Mouse (Mus musculus) lung, postnatal 0 days (tissue): ENCODE data around the gene Sumo1. TPM values are rescaled to one million over a fixed set of nuclear protein-coding genes. Genes with fewer than 3 reads are reported as not detected.

Source experiments
- ATAC-seq: fragments of 200-750 bp; cut with Nextera tagmentation; 2 replicates; pipeline ENCODE4 v1.8.0; 2017; ENCODE audit warnings: moderate library complexity
- DNase-seq: peaks from one replicate; pipeline ENCODE4 v3.0.0-alpha.2; 2016; ENCODE audit warnings: low spot score
- H3K27ac ChIP-seq: fragments of 300-500 bp; sonication (generic); 2 replicates; pipeline ENCODE4 v1.5.1; 2014; ENCODE audit warnings: antibody characterized with exemption, mild to moderate bottlenecking, low read length, mixed read lengths
- H3K27me3 ChIP-seq: fragments of 300-500 bp; sonication (generic); replicated peaks from 2 replicates; pipeline ENCODE4 v1.6.1; 2014; ENCODE audit warnings: low read length, mixed read lengths; ENCODE audit not compliant: insufficient read depth
- H3K36me3 ChIP-seq: fragments of 300-500 bp; sonication (generic); 2 replicates; pipeline ENCODE4 v1.6.1; 2014; ENCODE audit warnings: low read length, mixed read lengths; ENCODE audit not compliant: insufficient read depth
- H3K4me1 ChIP-seq: fragments of 300-500 bp; sonication (generic); 2 replicates; pipeline ENCODE4 v1.6.1; 2014; ENCODE audit warnings: antibody characterized with exemption, low read depth, low read length, mixed read lengths; ENCODE audit not compliant: insufficient read depth
- H3K4me2 ChIP-seq: fragments of 300-500 bp; sonication (generic); replicated peaks from 2 replicates; pipeline ENCODE4 v1.6.1; 2014; ENCODE audit warnings: low read depth, mild to moderate bottlenecking, low read length, moderate library complexity, mixed read lengths
- H3K4me3 ChIP-seq: fragments of 300-500 bp; sonication (generic); 2 replicates; pipeline ENCODE4 v1.5.1; 2014; ENCODE audit warnings: low read depth, low read length
- H3K9ac ChIP-seq: fragments of 300-500 bp; sonication (generic); replicated peaks from 2 replicates; pipeline ENCODE4 v1.6.1; 2014; ENCODE audit warnings: low read depth, mild to moderate bottlenecking
- H3K9me3 ChIP-seq: fragments of 300-500 bp; sonication (generic); 2 replicates; pipeline ENCODE4 v1.6.1; 2016; ENCODE audit warnings: low read length, mixed read lengths
- CTCF ChIP-seq: IDR thresholded peaks from 2 replicates; pipeline ENCODE4 v1.5.1; 2016; ENCODE audit warnings: antibody characterized with exemption, mild to moderate bottlenecking
- EP300 ChIP-seq: IDR thresholded peaks from 2 replicates; pipeline ENCODE4 v1.6.1; 2016; ENCODE audit warnings: antibody characterized with exemption, mild to moderate bottlenecking, control low read depth
- WGBS: fragments of 180-500 bp; shearing (Covaris S2); extraction: QIAGEN DNeasy Blood & Tissue Kit; methylation state at CpG from one replicate; pipeline ENCODE4 v1.1.7; 2014; 5-methylcytosine and 5-hydroxymethylcytosine counted together
- polyA plus RNA-seq: library from polyadenylated mRNA; unstranded; fragments of >200 nt; fragmentation: Nextera tagmentation; extraction: Ambion mirVana; gene quantifications from 2 replicates; pipeline ENCODE4 v1.2.1, GENCODE M21; 2015

The Sumo1 gene
- polyA plus RNA-seq, 1 experiment from 2014 or later = 257 TPM

GRCm38 (mm10) chr1:59592876-59593275 lies 77.8 kb downstream of the Sumo1 start:
- 23% methylated on average over 12 of the region's 12 CpGs for WGBS
- H3K9me3 ChIP-seq = no peaks in the 10 kb centered on the region
- H3K9ac ChIP-seq = no peak overlapping the region
- peak overlapping the region; percentile 51; the same call in 1 of the 2 replicates for H3K27ac ChIP-seq
- H3K36me3 ChIP-seq = no peaks in the 10 kb centered on the region
- no peaks in the 10 kb centered on the region for H3K27me3 ChIP-seq
- H3K4me3 ChIP-seq = peak overlapping the region; percentile 5; the same call in 1 of the 2 replicates
- DNase-seq (peak; percentile 78), ATAC-seq (peak; percentile 30)
- H3K4me1 ChIP-seq = peaks cover 4% of the 10 kb centered on the region; the same call in 1 of the 2 replicates
- peak overlapping the region; percentile 42 for H3K4me2 ChIP-seq
- TF ChIP-seq CTCF = no peak
- TF ChIP-seq EP300 = peak; percentile 44; the same call in 1 of the 2 replicates

- H3K4me2 ChIP-seq = peak overlapping the region; percentile 42
- H3K4me1 ChIP-seq = peaks cover 4% of the 10 kb centered on the region; the same call in 1 of the 2 replicates
- WGBS = 20% methylated on average over 10 of the region's 10 CpGs
- ATAC-seq (no peak), DNase-seq (peak; percentile 33)
- no peak for TF ChIP-seq EP300
- no peak for TF ChIP-seq CTCF
- H3K36me3 ChIP-seq = no peaks in the 10 kb centered on the region
- peak overlapping the region; percentile 5; the same call in 1 of the 2 replicates for H3K4me3 ChIP-seq
- H3K9ac ChIP-seq = no peak overlapping the region
- no peaks in the 10 kb centered on the region for H3K27me3 ChIP-seq
- peak overlapping the region; percentile 51; the same call in 1 of the 2 replicates for H3K27ac ChIP-seq
- H3K9me3 ChIP-seq = no peaks in the 10 kb centered on the region
Measured at GRCm38 (mm10) chr1:59592359-59592758, 78.3 kb downstream of the Sumo1 start.

- no peaks in the 10 kb centered on the region for H3K27me3 ChIP-seq
- DNase-seq (no peak), ATAC-seq (no peak)
- no peak overlapping the region for H3K4me3 ChIP-seq
- no peak overlapping the region for H3K4me2 ChIP-seq
- H3K36me3 ChIP-seq = no peaks in the 10 kb centered on the region
- 64% methylated on average over 1 of the region's 1 CpGs for WGBS
- no peaks in the 10 kb centered on the region for H3K9me3 ChIP-seq
- H3K27ac ChIP-seq = no peak overlapping the region
- no peak for TF ChIP-seq EP300
- no peak for TF ChIP-seq CTCF
- H3K9ac ChIP-seq = no peak overlapping the region
- peaks cover 4% of the 10 kb centered on the region; the same call in 1 of the 2 replicates for H3K4me1 ChIP-seq
Measured at GRCm38 (mm10) chr1:59589271-59589670, 81.4 kb downstream of the Sumo1 start.

- Histone ChIP-seq H3K27ac (no peak overlapping the region), H3K4me1 (peaks cover 1% of the 10 kb centered on the region; the same call in 1 of the 2 replicates), H3K36me3 (no peaks in the 10 kb centered on the region), H3K9ac (no peak overlapping the region), H3K4me3 (no peak overlapping the region), H3K27me3 (no peaks in the 10 kb centered on the region), H3K4me2 (peak overlapping the region; percentile 40; the same call in 1 of the 2 replicates), H3K9me3 (no peaks in the 10 kb centered on the region)
- ATAC-seq (no peak), DNase-seq (peak; percentile 74)
- no peak for TF ChIP-seq EP300
- peak; percentile 88 for TF ChIP-seq CTCF
- 18% methylated on average over 17 of the region's 18 CpGs for WGBS
Measured at GRCm38 (mm10) chr1:59584656-59585410, 85.8 kb downstream of the Sumo1 start.

- TF ChIP-seq EP300 = no peak
- TF ChIP-seq CTCF = peak; percentile 46
- peak overlapping the region; percentile 76; the same call in 1 of the 2 replicates for H3K27ac ChIP-seq
- ATAC-seq = no peak
- no peaks in the 10 kb centered on the region for H3K36me3 ChIP-seq
- no peak overlapping the region for H3K4me2 ChIP-seq
- H3K4me1 ChIP-seq = peaks cover 9% of the 10 kb centered on the region; the same call in 1 of the 2 replicates
- no peak overlapping the region for H3K9ac ChIP-seq
- 63% methylated on average over 3 of the region's 3 CpGs for WGBS
- H3K9me3 ChIP-seq = no peaks in the 10 kb centered on the region
- H3K27me3 ChIP-seq = no peaks in the 10 kb centered on the region
- H3K4me3 ChIP-seq = no peak overlapping the region
- DNase-seq = peak; percentile 21
Measured at GRCm38 (mm10) chr1:59580880-59581279, 89.8 kb downstream of the Sumo1 start.

GRCm38 (mm10) chr1:59580131-59580751 lies 90.4 kb downstream of the Sumo1 start:
- DNase-seq = peak; percentile 90

More at GRCm38 (mm10) chr1:59580131-59580751, 90.4 kb downstream of the Sumo1 start:
- no peaks in the 10 kb centered on the region for H3K9me3 ChIP-seq
- H3K4me3 ChIP-seq = no peak overlapping the region
- H3K4me1 ChIP-seq = peaks cover 9% of the 10 kb centered on the region; the same call in 1 of the 2 replicates
- WGBS = 6% methylated on average over 8 of the region's 8 CpGs
- H3K36me3 ChIP-seq = no peaks in the 10 kb centered on the region
- H3K27ac ChIP-seq = peak overlapping the region; percentile 76
- H3K9ac ChIP-seq = no peak overlapping the region
- no peaks in the 10 kb centered on the region for H3K27me3 ChIP-seq
- TF ChIP-seq EP300 = peak; percentile 83
- TF ChIP-seq CTCF = no peak
- ATAC-seq = peak; percentile 89
- H3K4me2 ChIP-seq = no peak overlapping the region
